Mouse (Mus musculus): Measurements from ENCODE around the gene Car9. TPM values are rescaled to one million over a fixed set of nuclear protein-coding genes. Genes with fewer than 3 reads are reported as not detected.
A peak's percentile ranks its signal among the peaks of the same experiment; 100 is the strongest.

Gene Car9
- total and polyA plus RNA-seq, 2 experiments from 2014 or later: 1.1 to 4.6 TPM

DNA sequence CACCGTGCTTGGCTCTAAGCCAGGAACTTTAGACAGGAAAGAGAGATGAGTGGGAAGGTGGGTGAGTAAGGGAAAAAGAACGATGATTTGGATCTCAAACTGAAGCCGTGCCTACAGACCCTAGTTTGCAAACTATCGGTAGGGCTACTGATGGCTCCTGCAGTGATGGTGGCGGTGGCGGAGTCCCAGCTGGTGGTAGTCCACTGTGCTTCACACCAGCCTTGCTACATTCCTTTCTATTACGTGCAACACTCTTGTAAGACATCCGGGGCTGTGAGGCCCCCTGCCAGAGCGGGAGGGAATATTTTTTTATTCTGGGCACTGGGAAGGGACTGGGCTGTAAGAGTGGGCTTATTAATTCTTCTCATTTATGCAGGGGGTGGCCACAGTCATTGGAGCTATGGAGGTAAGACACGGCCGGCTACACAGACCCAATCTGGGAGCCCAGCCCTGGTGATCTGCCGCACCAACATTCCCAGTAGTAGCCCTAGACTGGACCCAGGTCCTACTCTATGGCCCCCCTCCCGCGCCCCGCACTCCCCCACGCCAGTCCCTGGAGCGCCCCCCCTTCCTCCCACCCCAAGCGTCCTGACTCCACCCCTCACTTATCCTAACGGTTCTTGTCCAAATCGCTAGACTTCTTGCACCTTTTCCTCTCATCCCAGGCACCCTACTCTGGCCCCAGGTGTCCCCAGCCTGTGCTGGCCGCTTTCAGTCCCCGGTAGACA is 1.3 kb downstream of the Car9 start:
- Histone ChIP-seq H3K27ac (ENCODE audit: low read depth) (no peak overlapping the region), H3K9ac (replicated peaks; ENCODE audit: low read depth, low read length) (peak overlapping the region; percentile 56), H3K9me3 (replicated peaks; ENCODE audit: control insufficient read depth, low read length) (no peaks in the 10 kb centered on the region), H3K27me3 (ENCODE audit: control insufficient read depth, insufficient read depth, low read length) (no peaks in the 10 kb centered on the region), H3K4me3 (ENCODE audit: low read depth, low read length) (peak overlapping the region; percentile 49), H3K4me1 (ENCODE audit: control insufficient read depth, insufficient read depth) (peaks cover 8% of the 10 kb centered on the region; the same call in 1 of the 2 replicates), H3K36me3 (replicated peaks; ENCODE audit: control insufficient read depth, insufficient read depth, low read length) (no peaks in the 10 kb centered on the region), H3K4me2 (ENCODE audit: low read depth, low read length) (peak overlapping the region; percentile 93)
- 7% methylated on average over 21 of the region's 22 CpGs for WGBS
- TF ChIP-seq CTCF (IDR thresholded peaks at IDR 0.05; ENCODE audit: low read depth) (no peak), EP300 (IDR thresholded peaks at IDR 0.05; ENCODE audit: low read depth) (no peak)
- DNase-seq (ENCODE audit: low spot score): peak; percentile 39
- ATAC-seq (ENCODE audit: insufficient read depth, low read depth): peak; percentile 50

DNA sequence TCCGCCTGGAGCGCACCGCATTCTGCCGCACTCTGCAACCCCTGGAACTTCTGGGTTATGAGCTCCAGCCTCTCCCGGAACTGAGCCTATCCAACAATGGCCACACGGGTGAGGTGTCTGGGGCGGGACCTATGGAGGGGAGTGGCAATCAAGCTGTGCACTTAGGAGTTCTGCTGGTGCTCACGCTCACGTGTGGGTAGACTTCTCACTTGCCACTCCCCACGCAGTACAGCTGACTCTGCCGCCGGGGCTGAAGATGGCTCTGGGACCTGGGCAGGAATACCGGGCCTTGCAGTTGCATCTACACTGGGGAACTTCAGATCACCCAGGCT is 1.9 kb downstream of the Car9 start:
- TF ChIP-seq CTCF (IDR thresholded peaks at IDR 0.05; ENCODE audit: low read depth): 0 out of 2 replicates have a peak, but pooled peaks have one; percentile 11
- TF ChIP-seq EP300 (IDR thresholded peaks at IDR 0.05; ENCODE audit: low read depth): no peak
- H3K4me3 ChIP-seq (ENCODE audit: low read depth, low read length): peak overlapping the region; percentile 49
- ATAC-seq (ENCODE audit: insufficient read depth, low read depth): peak; percentile 85
- H3K36me3 ChIP-seq (replicated peaks; ENCODE audit: control insufficient read depth, insufficient read depth, low read length): no peaks in the 10 kb centered on the region
- H3K4me2 ChIP-seq (ENCODE audit: low read depth, low read length): peak overlapping the region; percentile 93
- H3K27ac ChIP-seq (ENCODE audit: low read depth): no peak overlapping the region
- H3K9me3 ChIP-seq (replicated peaks; ENCODE audit: control insufficient read depth, low read length): no peaks in the 10 kb centered on the region
- DNase-seq (ENCODE audit: low spot score): peak; percentile 57
- WGBS: 3% methylated on average over 13 of the region's 13 CpGs
- H3K9ac ChIP-seq (replicated peaks; ENCODE audit: low read depth, low read length): peak overlapping the region; percentile 56
- H3K4me1 ChIP-seq (ENCODE audit: control insufficient read depth, insufficient read depth): peaks cover 8% of the 10 kb centered on the region; the same call in 1 of the 2 replicates
- no peaks in the 10 kb centered on the region for H3K27me3 ChIP-seq (ENCODE audit: control insufficient read depth, insufficient read depth, low read length)

DNA sequence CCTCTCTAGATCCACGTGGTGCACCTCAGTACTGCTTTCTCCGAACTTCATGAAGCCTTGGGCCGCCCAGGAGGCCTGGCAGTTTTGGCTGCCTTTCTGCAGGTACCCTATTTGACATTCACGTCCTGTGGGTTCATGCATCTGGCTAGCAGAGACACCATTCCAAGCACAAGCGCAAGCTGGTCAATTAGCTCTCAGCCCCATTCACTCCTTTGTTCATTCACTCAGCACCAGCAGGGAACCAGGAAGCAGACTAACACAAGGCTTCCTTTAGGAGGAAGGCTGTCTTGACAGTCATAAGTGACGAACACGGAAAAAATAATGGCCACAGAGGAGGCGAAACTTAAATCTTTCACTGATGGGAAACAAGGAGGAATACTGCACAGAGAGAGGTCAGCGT is 2.3 kb downstream of the Car9 start:
- H3K27me3 ChIP-seq (ENCODE audit: control insufficient read depth, insufficient read depth, low read length): no peaks in the 10 kb centered on the region
- H3K27ac ChIP-seq (ENCODE audit: low read depth): no peak overlapping the region
- peak overlapping the region; percentile 93 for H3K4me2 ChIP-seq (ENCODE audit: low read depth, low read length)
- H3K4me1 ChIP-seq (ENCODE audit: control insufficient read depth, insufficient read depth): peaks cover 8% of the 10 kb centered on the region; the same call in 1 of the 2 replicates
- DNase-seq (ENCODE audit: low spot score) (peak; percentile 4), ATAC-seq (ENCODE audit: insufficient read depth, low read depth) (no peak)
- TF ChIP-seq CTCF (IDR thresholded peaks at IDR 0.05; ENCODE audit: low read depth) (no peak), EP300 (IDR thresholded peaks at IDR 0.05; ENCODE audit: low read depth) (no peak)
- 41% methylated on average over 9 of the region's 9 CpGs for WGBS
- H3K36me3 ChIP-seq (replicated peaks; ENCODE audit: control insufficient read depth, insufficient read depth, low read length): no peaks in the 10 kb centered on the region
- H3K9me3 ChIP-seq (replicated peaks; ENCODE audit: control insufficient read depth, low read length): no peaks in the 10 kb centered on the region
- H3K4me3 ChIP-seq (ENCODE audit: low read depth, low read length): peak overlapping the region; percentile 49
- H3K9ac ChIP-seq (replicated peaks; ENCODE audit: low read depth, low read length): no peak overlapping the region

DNA sequence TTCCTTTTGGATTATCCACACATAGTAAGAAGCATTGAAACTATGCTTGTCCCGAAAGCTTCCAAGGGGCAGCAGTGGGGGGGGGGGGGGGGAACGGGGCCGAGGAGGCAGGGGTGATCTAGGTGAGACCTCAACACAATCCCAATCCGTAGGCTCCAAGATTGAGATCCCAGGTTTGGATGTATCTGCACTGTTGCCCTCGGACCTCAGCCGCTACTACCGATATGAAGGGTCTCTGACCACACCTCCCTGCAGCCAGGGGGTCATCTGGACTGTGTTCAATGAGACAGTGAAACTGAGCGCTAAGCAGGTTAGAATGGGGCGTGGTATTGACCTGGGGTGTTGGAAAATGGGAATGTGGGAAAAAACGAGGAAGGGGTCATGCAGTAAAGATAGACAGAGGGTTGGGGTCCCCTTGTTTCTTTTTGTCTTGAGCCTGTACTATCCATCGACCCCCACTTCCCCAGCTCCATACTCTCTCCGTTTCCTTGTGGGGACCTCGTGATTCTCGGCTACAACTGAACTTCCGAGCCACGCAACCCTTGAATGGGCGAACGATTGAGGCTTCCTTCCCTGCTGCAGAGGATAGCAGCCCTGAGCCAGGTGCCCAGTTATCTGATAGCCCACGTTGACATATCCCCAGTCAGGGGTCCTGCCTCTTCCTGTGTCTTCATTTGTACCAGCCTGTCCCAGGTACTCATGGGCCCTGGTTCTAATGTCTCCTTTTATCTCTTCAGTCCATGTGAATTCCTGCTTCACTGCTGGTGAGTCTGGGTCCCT is 5.1 kb downstream of the Car9 start:
- H3K4me3 ChIP-seq (ENCODE audit: low read depth, low read length): no peak overlapping the region
- no peak overlapping the region for H3K9ac ChIP-seq (replicated peaks; ENCODE audit: low read depth, low read length)
- peaks cover 8% of the 10 kb centered on the region; the same call in 1 of the 2 replicates for H3K4me1 ChIP-seq (ENCODE audit: control insufficient read depth, insufficient read depth)
- H3K4me2 ChIP-seq (ENCODE audit: low read depth, low read length): no peak overlapping the region
- no peak overlapping the region for H3K27ac ChIP-seq (ENCODE audit: low read depth)
- ATAC-seq (ENCODE audit: insufficient read depth, low read depth): no peak
- WGBS: 56% methylated on average over 17 of the region's 19 CpGs
- H3K27me3 ChIP-seq (ENCODE audit: control insufficient read depth, insufficient read depth, low read length): no peaks in the 10 kb centered on the region
- no peak for TF ChIP-seq CTCF (IDR thresholded peaks at IDR 0.05; ENCODE audit: low read depth)
- no peak for TF ChIP-seq EP300 (IDR thresholded peaks at IDR 0.05; ENCODE audit: low read depth)
- H3K36me3 ChIP-seq (replicated peaks; ENCODE audit: control insufficient read depth, insufficient read depth, low read length): 0 out of 2 replicates have a peak, but pooled peaks cover 2% of the 10 kb centered on the region
- no peak for DNase-seq (ENCODE audit: low spot score)
- H3K9me3 ChIP-seq (replicated peaks; ENCODE audit: control insufficient read depth, low read length): no peaks in the 10 kb centered on the region

DNA sequence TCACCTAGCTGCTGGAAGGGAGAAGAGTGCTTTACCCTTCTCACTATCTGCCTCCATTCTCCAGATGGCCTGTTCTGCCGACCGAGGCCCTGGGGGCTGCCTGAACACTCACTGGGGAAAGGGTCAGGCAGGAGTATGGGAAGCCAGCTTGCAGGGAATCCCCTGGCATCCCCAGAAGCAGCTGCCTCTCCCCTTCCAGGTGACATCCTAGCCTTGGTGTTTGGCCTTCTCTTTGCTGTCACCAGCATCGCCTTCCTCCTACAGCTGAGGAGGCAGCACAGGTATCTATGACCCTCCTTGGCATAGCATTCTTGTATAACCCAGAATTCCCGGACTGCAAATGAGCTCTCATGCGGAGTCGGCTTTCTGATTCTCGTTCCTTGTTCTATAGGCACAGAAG is 5.9 kb downstream of the Car9 start:
- Histone ChIP-seq H3K4me1 (ENCODE audit: control insufficient read depth, insufficient read depth) (peaks cover 7% of the 10 kb centered on the region; the same call in 1 of the 2 replicates), H3K27me3 (ENCODE audit: control insufficient read depth, insufficient read depth, low read length) (no peaks in the 10 kb centered on the region), H3K9ac (replicated peaks; ENCODE audit: low read depth, low read length) (no peak overlapping the region), H3K9me3 (replicated peaks; ENCODE audit: control insufficient read depth, low read length) (no peaks in the 10 kb centered on the region), H3K4me3 (ENCODE audit: low read depth, low read length) (no peak overlapping the region), H3K4me2 (ENCODE audit: low read depth, low read length) (no peak overlapping the region), H3K36me3 (replicated peaks; ENCODE audit: control insufficient read depth, insufficient read depth, low read length) (0 out of 2 replicates have a peak, but pooled peaks cover 8% of the 10 kb centered on the region), H3K27ac (ENCODE audit: low read depth) (no peak overlapping the region)
- 40% methylated on average over 7 of the region's 7 CpGs for WGBS
- DNase-seq (ENCODE audit: low spot score) (no peak), ATAC-seq (ENCODE audit: insufficient read depth, low read depth) (no peak)
- TF ChIP-seq EP300 (IDR thresholded peaks at IDR 0.05; ENCODE audit: low read depth): no peak
- TF ChIP-seq CTCF (IDR thresholded peaks at IDR 0.05; ENCODE audit: low read depth): no peak
